Mouse (Mus musculus): ENCODE measurements around the gene Snrpa. TPM values are rescaled to one million over a fixed set of nuclear protein-coding genes. Genes with fewer than 3 reads are reported as not detected.
"Not testable (repeated sequence)": the region's sequence is repeated elsewhere in the genome, so short reads cannot be mapped to it uniquely, and the experiment has no call there.

Gene Snrpa
- 110 and 125 TPM in 2 replicates for total RNA-seq (2015)
- total RNA-seq (2017), result 51.9 and 68.6 TPM in 2 replicates

GRCm38 (mm10) chr7:27195681-27196611 lies at the start of gene Snrpa, which contains the start of gene BC024978:
Gene Snrpa (minus strand): TSS chr7:27196271.
Gene BC024978 (plus strand): TSS chr7:27195781.
- peak; percentile 96 for ATAC-seq (ENCODE audit: poor library complexity, severe bottlenecking)

- not testable (repeated sequence) for ATAC-seq (ENCODE audit: poor library complexity, severe bottlenecking)
Observed at GRCm38 (mm10) chr7:27244088-27244487, 48.0 kb upstream of the Snrpa start.

- no peak for ATAC-seq (ENCODE audit: poor library complexity, severe bottlenecking)
Observed at GRCm38 (mm10) chr7:27243211-27243610, 47.1 kb upstream of the Snrpa start.

- peak; percentile 98 for ATAC-seq (ENCODE audit: poor library complexity, severe bottlenecking)
Observed at GRCm38 (mm10) chr7:27238568-27238967, 42.5 kb upstream of the Snrpa start.

- no peak for ATAC-seq (ENCODE audit: poor library complexity, severe bottlenecking)
Observed at GRCm38 (mm10) chr7:27237527-27237926, 41.5 kb upstream of the Snrpa start.

- no peak for ATAC-seq (ENCODE audit: poor library complexity, severe bottlenecking)
Observed at GRCm38 (mm10) chr7:27235726-27236125, 39.7 kb upstream of the Snrpa start.

- no peak for ATAC-seq (ENCODE audit: poor library complexity, severe bottlenecking)
Observed at GRCm38 (mm10) chr7:27233300-27233699, 37.2 kb upstream of the Snrpa start.

GRCm38 (mm10) chr7:27232781-27233281 lies 36.8 kb upstream of the Snrpa start, which contains the start of gene Coq8b:
Gene Coq8b (plus strand): TSS chr7:27233023.
- ATAC-seq (ENCODE audit: poor library complexity, severe bottlenecking), result peak; percentile 89

GRCm38 (mm10) chr7:27231693-27232331 lies 35.7 kb upstream of the Snrpa start:
- no peak for ATAC-seq (ENCODE audit: poor library complexity, severe bottlenecking)

GRCm38 (mm10) chr7:27230781-27231180 lies 34.7 kb upstream of the Snrpa start:
- no peak for ATAC-seq (ENCODE audit: poor library complexity, severe bottlenecking)

- peak; percentile 9 for ATAC-seq (ENCODE audit: poor library complexity, severe bottlenecking)
Observed at GRCm38 (mm10) chr7:27228865-27229264, 32.8 kb upstream of the Snrpa start.

GRCm38 (mm10) chr7:27228281-27228821 lies 32.3 kb upstream of the Snrpa start, which contains the start of gene Itpkc:
Gene Itpkc (minus strand): TSS chr7:27228661.
- ATAC-seq (ENCODE audit: poor library complexity, severe bottlenecking), result peak; percentile 86

GRCm38 (mm10) chr7:27227676-27228075 lies 31.6 kb upstream of the Snrpa start:
- no peak for ATAC-seq (ENCODE audit: poor library complexity, severe bottlenecking)

- no peak for ATAC-seq (ENCODE audit: poor library complexity, severe bottlenecking)
Observed at GRCm38 (mm10) chr7:27227276-27227675, 31.2 kb upstream of the Snrpa start.

- no peak for ATAC-seq (ENCODE audit: poor library complexity, severe bottlenecking)
Observed at GRCm38 (mm10) chr7:27224877-27225575, 29.0 kb upstream of the Snrpa start.

GRCm38 (mm10) chr7:27222538-27222937 lies 26.5 kb upstream of the Snrpa start:
- no peak for ATAC-seq (ENCODE audit: poor library complexity, severe bottlenecking)

GRCm38 (mm10) chr7:27221939-27222338 lies 25.9 kb upstream of the Snrpa start:
- no peak for ATAC-seq (ENCODE audit: poor library complexity, severe bottlenecking)

GRCm38 (mm10) chr7:27219937-27220336 lies 23.9 kb upstream of the Snrpa start:
- ATAC-seq (ENCODE audit: poor library complexity, severe bottlenecking), result no peak

GRCm38 (mm10) chr7:27218586-27218985 lies 22.5 kb upstream of the Snrpa start:
- no peak for ATAC-seq (ENCODE audit: poor library complexity, severe bottlenecking)

GRCm38 (mm10) chr7:27212626-27213025 lies 16.6 kb upstream of the Snrpa start:
- no peak for ATAC-seq (ENCODE audit: poor library complexity, severe bottlenecking)

Data from megakaryocyte, adult 5-6 weeks (primary cell).